Mouse (Mus musculus): ENCODE data around the gene Arsj. TPM values are rescaled to one million over a fixed set of nuclear protein-coding genes. Genes with fewer than 3 reads are reported as not detected.

Gene Arsj
- total and polyA plus RNA-seq, 3 experiments = not detected

DNA sequence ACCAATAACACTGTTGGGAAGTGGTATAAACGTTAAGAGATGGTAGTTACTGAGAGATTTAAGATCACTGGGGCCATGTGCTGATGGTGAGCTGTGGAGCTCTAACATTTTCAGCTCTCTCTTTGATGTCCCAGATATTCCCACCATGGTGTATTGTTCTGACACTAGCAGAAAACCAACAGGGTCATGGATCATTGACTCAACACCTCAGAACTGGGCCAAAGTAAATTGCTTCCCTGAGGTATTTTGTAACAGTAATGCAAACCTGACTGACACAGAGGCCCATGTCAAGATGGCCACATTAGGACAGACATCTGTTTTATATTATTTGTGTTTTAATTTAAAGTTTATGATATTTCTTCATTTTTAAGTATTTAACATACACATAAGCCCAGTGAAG lies 3.7 kb upstream of the Arsj start:
- in situ Hi-C loops (cut with MboI; ENCODE audit: low pct_ligation_motif_present, low pct_unique_long_range_greater_than_20kb, low sequenced_read_pairs) = no loop called here
- Histone ChIP-seq H3K27me3 (replicated peaks) (no peaks in the 10 kb centered on the region), H3K4me2 (ENCODE audit: insufficient read depth, low read depth, poor library complexity, severe bottlenecking) (no peak overlapping the region), H3K4me1 (ENCODE audit: control insufficient read depth in 1 of 2, insufficient read depth in 2 of 2) (no peaks in the 10 kb centered on the region), H3K79me2 (replicated peaks; ENCODE audit: control insufficient read depth, extremely low read depth, insufficient read depth, poor library complexity, severe bottlenecking) (no peaks in the 10 kb centered on the region), H3K9ac (ENCODE audit: insufficient read depth, low read depth) (no peak overlapping the region), H3K36me3 (replicated peaks in 1 of 2; ENCODE audit: control insufficient read depth in 1 of 2, insufficient read depth in 1 of 2, low read length in 1 of 2) (no peaks in the 10 kb centered on the region), H3K9me3 (replicated peaks; ENCODE audit: low read length) (no peaks in the 10 kb centered on the region), H3K27ac (ENCODE audit: insufficient read depth, low read depth) (no peak overlapping the region), H3K4me3 (replicated peaks in 1 of 3; ENCODE audit: low read depth in 2 of 3, low read length in 2 of 3, poor library complexity in 1 of 3) (no peak overlapping the region)
- TF ChIP-seq RAD21 (IDR thresholded peaks at IDR 0.05; ENCODE audit: low read depth, low read length) = no peak
- no peak for TF ChIP-seq JUN (IDR thresholded peaks at IDR 0.05; ENCODE audit: insufficient read depth, low read depth, low read length)
- TF ChIP-seq MXI1 (IDR thresholded peaks at IDR 0.05; ENCODE audit: low read depth, low read length) = no peak
- TF ChIP-seq HCFC1 (IDR thresholded peaks at IDR 0.05; ENCODE audit: low read depth, low read length) = no peak
- TF ChIP-seq MAFK (IDR thresholded peaks at IDR 0.05; ENCODE audit: insufficient replicate concordance, low read length) = no peak
- no peak for TF ChIP-seq MEF2A (IDR thresholded peaks at IDR 0.05; ENCODE audit: borderline replicate concordance, low read depth, low read length)
- TF ChIP-seq POLR2A (IDR thresholded peaks at IDR 0.05; ENCODE audit: low read depth, low read length) = no peak
- no peak for TF ChIP-seq ZNF384 (IDR thresholded peaks at IDR 0.05; ENCODE audit: low read depth, low read length)
- no peak for TF ChIP-seq ZC3H11A (IDR thresholded peaks at IDR 0.05; ENCODE audit: low read depth, low read length)
- TF ChIP-seq POLR2AphosphoS2 (IDR thresholded peaks at IDR 0.05; ENCODE audit: low read depth, low read length) = no peak
- TF ChIP-seq USF2 (conservative IDR thresholded peaks at IDR 0.05; ENCODE audit: low read depth, low read length) = no peak
- TF ChIP-seq NELFE (IDR thresholded peaks at IDR 0.05; ENCODE audit: low read depth, low read length) = no peak
- TF ChIP-seq USF1 (IDR thresholded peaks at IDR 0.05; ENCODE audit: low read depth, low read length) = no peak
- TF ChIP-seq IRF4 (IDR thresholded peaks at IDR 0.05; ENCODE audit: low read depth, low read length) = no peak
- TF ChIP-seq CHD1 (IDR thresholded peaks at IDR 0.05; ENCODE audit: low read depth, low read length) = no peak
- no peak for TF ChIP-seq JUND (conservative IDR thresholded peaks at IDR 0.05; ENCODE audit: low read depth, low read length)
- dilution Hi-C loops (cut with MboI; ENCODE audit: extremely low pct_ligation_motif_present, extremely low pct_unique_long_range_greater_than_20kb, low sequenced_read_pairs) = no loop called here
- no peak for DNase-seq (ENCODE audit: extremely low read depth)

DNA sequence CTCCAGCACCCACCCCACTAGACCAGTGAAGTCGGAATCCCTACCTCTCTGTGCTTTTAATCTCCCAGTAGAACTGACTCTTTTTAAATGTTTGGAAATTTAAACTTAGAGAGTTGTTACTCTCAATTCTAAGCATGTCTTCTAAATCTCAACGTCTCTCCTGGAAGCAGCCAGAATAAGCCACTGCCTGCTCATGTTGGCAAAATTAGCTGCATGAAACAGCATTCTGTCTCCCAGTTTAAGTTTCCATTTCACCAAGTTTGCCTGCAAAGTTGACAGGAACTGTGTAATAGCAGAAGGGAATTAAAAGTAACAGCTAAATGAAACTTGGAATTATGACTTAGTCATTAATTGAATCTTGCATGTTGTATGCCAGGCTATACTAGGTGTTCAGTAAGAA lies 1.1 kb upstream of the Arsj start:
- no peak for DNase-seq (ENCODE audit: extremely low read depth)

More for the DNA sequence above, 1.1 kb upstream of the Arsj start:
- Histone ChIP-seq H3K9me3 (replicated peaks; ENCODE audit: low read length) (no peaks in the 10 kb centered on the region), H3K9ac (ENCODE audit: insufficient read depth, low read depth) (no peak overlapping the region), H3K4me1 (ENCODE audit: control insufficient read depth in 1 of 2, insufficient read depth in 2 of 2) (no peaks in the 10 kb centered on the region), H3K36me3 (replicated peaks in 1 of 2; ENCODE audit: control insufficient read depth in 1 of 2, insufficient read depth in 1 of 2, low read length in 1 of 2) (no peaks in the 10 kb centered on the region), H3K79me2 (replicated peaks; ENCODE audit: control insufficient read depth, extremely low read depth, insufficient read depth, poor library complexity, severe bottlenecking) (no peaks in the 10 kb centered on the region), H3K4me3 (replicated peaks in 1 of 3; ENCODE audit: low read depth in 2 of 3, low read length in 2 of 3, poor library complexity in 1 of 3) (no peak overlapping the region), H3K4me2 (ENCODE audit: insufficient read depth, low read depth, poor library complexity, severe bottlenecking) (no peak overlapping the region), H3K27ac (ENCODE audit: insufficient read depth, low read depth) (no peak overlapping the region), H3K27me3 (replicated peaks) (no peaks in the 10 kb centered on the region)
- dilution Hi-C loops (cut with MboI; ENCODE audit: extremely low pct_ligation_motif_present, extremely low pct_unique_long_range_greater_than_20kb, low sequenced_read_pairs) (no loop called here), in situ Hi-C loops (cut with MboI; ENCODE audit: low pct_ligation_motif_present, low pct_unique_long_range_greater_than_20kb, low sequenced_read_pairs) (no loop called here)
- TF ChIP-seq BHLHE40 (IDR thresholded peaks at IDR 0.05; ENCODE audit: low read depth, low read length) = no peak
- no peak for TF ChIP-seq POLR2AphosphoS2 (IDR thresholded peaks at IDR 0.05; ENCODE audit: low read depth, low read length)
- no peak for TF ChIP-seq POLR2A (IDR thresholded peaks at IDR 0.05; ENCODE audit: low read depth, low read length)
- TF ChIP-seq KAT2A (IDR thresholded peaks at IDR 0.05; ENCODE audit: insufficient replicate concordance, low read length) = no peak
- TF ChIP-seq ZMIZ1 (IDR thresholded peaks at IDR 0.05; ENCODE audit: low read depth, low read length) = no peak
- TF ChIP-seq RAD21 (IDR thresholded peaks at IDR 0.05; ENCODE audit: low read depth, low read length) = no peak
- TF ChIP-seq JUN (IDR thresholded peaks at IDR 0.05; ENCODE audit: insufficient read depth, low read depth, low read length) = no peak
- TF ChIP-seq MYC (IDR thresholded peaks at IDR 0.05; ENCODE audit: low read depth, low read length) = no peak
- no peak for TF ChIP-seq ZKSCAN1 (IDR thresholded peaks at IDR 0.05; ENCODE audit: borderline replicate concordance, low read depth, low read length)

All from CH12.LX (cell line).